Mouse (Mus musculus) stomach, postnatal 0 days (tissue): ENCODE results near the gene Unkl. TPM values are rescaled to one million over a fixed set of nuclear protein-coding genes. Genes with fewer than 3 reads are reported as not detected.

Source experiments
- ATAC-seq: fragments of 200-750 bp; cut with Nextera tagmentation; 2 replicates; pipeline ENCODE4 v1.8.0; 2017; ENCODE audit not compliant: low FRiP score, low TSS enrichment
- DNase-seq: peaks from one replicate; pipeline ENCODE4 v3.0.0-alpha.2; 2016; ENCODE audit warnings: low spot score
- H3K27ac ChIP-seq: fragments of 300-500 bp; sonication (generic); replicated peaks from 2 replicates; pipeline ENCODE4 v1.5.1; 2014; ENCODE audit warnings: mild to moderate bottlenecking, control low read depth
- H3K27me3 ChIP-seq: fragments of 300-500 bp; sonication (generic); 2 replicates; pipeline ENCODE4 v1.6.1; 2014; ENCODE audit warnings: low read length; ENCODE audit not compliant: control insufficient read depth, insufficient read depth
- H3K36me3 ChIP-seq: fragments of 300-500 bp; sonication (generic); 2 replicates; pipeline ENCODE4 v1.6.1; 2014; ENCODE audit warnings: low read length, mixed read lengths; ENCODE audit not compliant: control insufficient read depth, insufficient read depth
- H3K4me1 ChIP-seq: fragments of 300-500 bp; sonication (generic); replicated peaks from 2 replicates; pipeline ENCODE4 v1.6.1; 2014; ENCODE audit warnings: antibody characterized with exemption; ENCODE audit not compliant: control insufficient read depth, insufficient read depth
- H3K4me2 ChIP-seq: fragments of 300-500 bp; sonication (generic); replicated peaks from 2 replicates; pipeline ENCODE4 v1.6.1; 2014; ENCODE audit warnings: low read depth, mild to moderate bottlenecking, control low read depth, moderate library complexity
- H3K4me3 ChIP-seq: fragments of 300-500 bp; sonication (generic); 2 replicates; pipeline ENCODE4 v1.5.1; 2014; ENCODE audit warnings: low read depth, low read length, control low read depth
- H3K9ac ChIP-seq: fragments of 300-500 bp; sonication (generic); 2 replicates; pipeline ENCODE4 v1.6.1; 2014; ENCODE audit warnings: mild to moderate bottlenecking, low read length, control low read depth, mixed read lengths
- H3K9me3 ChIP-seq: fragments of 300-500 bp; sonication (generic); 2 replicates; pipeline ENCODE4 v1.6.1; 2016; ENCODE audit warnings: low read length; ENCODE audit not compliant: control insufficient read depth
- CTCF ChIP-seq: IDR thresholded peaks from 2 replicates; pipeline ENCODE4 v1.5.1; 2016; ENCODE audit warnings: antibody characterized with exemption, low read depth, mild to moderate bottlenecking, moderate library complexity
- EP300 ChIP-seq: optimal IDR thresholded peaks from 2 replicates; pipeline ENCODE3; 2016; ENCODE audit warnings: antibody characterized with exemption
- WGBS: fragments of 180-500 bp; shearing (Covaris S2); extraction: QIAGEN DNeasy Blood & Tissue Kit; methylation state at CpG from one replicate; pipeline ENCODE4 v1.1.7; 2014; 5-methylcytosine and 5-hydroxymethylcytosine counted together
- polyA plus RNA-seq: library from polyadenylated mRNA; unstranded; fragments of >200 nt; fragmentation: Nextera tagmentation; extraction: Ambion mirVana; gene quantifications from 2 replicates; pipeline ENCODE4 v1.2.1, GENCODE M21; 2015

Gene Unkl
- polyA plus RNA-seq, 1 experiment from 2014 or later: 3.1 TPM

DNA sequence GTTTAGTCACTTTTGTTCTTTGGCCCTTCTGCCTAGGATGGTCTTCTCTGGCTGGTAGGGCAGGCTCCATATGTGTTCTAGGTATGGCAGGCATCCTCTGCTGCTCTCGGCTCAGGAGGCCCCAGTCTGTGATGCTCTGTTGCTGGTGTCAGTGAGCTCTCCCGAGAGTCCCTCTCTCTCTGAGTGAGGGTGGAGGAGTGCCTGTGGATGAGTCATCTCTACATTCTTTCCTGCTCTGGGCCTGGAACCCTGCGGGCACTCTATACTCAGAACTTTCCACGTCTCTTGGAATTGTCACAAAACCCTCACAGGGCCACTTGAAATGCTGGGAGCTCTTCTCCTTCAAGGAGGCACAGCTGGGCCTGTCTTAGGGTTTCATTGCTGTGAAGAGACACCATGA lies 23.5 kb downstream of the Unkl start:
- ATAC-seq (no peak), DNase-seq (no peak)
- no peak overlapping the region for H3K9ac ChIP-seq
- no peak overlapping the region for H3K4me3 ChIP-seq
- H3K27me3 ChIP-seq: no peaks in the 10 kb centered on the region
- no peaks in the 10 kb centered on the region for H3K4me1 ChIP-seq
- H3K27ac ChIP-seq: no peak overlapping the region
- WGBS: 60% methylated on average over 4 of the region's 4 CpGs
- TF ChIP-seq EP300: no peak
- TF ChIP-seq CTCF: no peak
- no peak overlapping the region for H3K4me2 ChIP-seq
- no peaks in the 10 kb centered on the region for H3K9me3 ChIP-seq
- H3K36me3 ChIP-seq: peaks cover 31% of the 10 kb centered on the region

DNA sequence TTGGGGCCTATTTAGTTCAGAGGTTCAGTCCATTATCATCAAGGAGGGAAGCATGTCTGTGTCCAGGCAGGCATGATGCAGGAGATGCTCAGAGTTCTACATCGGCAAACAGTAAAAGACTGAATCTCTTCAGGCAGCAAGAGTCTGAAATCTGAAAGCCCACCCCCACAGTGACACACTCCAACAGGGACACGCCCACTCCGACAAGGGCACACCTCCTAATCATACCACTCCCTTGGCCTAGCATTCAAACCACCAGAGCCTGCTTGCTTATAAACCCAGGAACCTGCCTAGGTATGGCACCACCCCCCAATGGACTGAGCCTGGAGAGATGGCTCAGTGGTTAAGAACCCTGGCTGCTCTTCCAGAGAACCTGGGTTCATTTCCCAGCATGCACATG lies 27.2 kb downstream of the Unkl start:
- WGBS: 77% methylated on average over 3 of the region's 3 CpGs
- H3K27ac ChIP-seq: no peak overlapping the region
- no peak overlapping the region for H3K9ac ChIP-seq
- no peak overlapping the region for H3K4me3 ChIP-seq
- H3K4me2 ChIP-seq: no peak overlapping the region
- DNase-seq: no peak
- H3K4me1 ChIP-seq: no peaks in the 10 kb centered on the region
- TF ChIP-seq EP300 (no peak), CTCF (no peak)
- peaks cover 19% of the 10 kb centered on the region; the same call in 1 of the 2 replicates for H3K36me3 ChIP-seq
- no peak for ATAC-seq
- no peaks in the 10 kb centered on the region for H3K27me3 ChIP-seq
- H3K9me3 ChIP-seq: no peaks in the 10 kb centered on the region

DNA sequence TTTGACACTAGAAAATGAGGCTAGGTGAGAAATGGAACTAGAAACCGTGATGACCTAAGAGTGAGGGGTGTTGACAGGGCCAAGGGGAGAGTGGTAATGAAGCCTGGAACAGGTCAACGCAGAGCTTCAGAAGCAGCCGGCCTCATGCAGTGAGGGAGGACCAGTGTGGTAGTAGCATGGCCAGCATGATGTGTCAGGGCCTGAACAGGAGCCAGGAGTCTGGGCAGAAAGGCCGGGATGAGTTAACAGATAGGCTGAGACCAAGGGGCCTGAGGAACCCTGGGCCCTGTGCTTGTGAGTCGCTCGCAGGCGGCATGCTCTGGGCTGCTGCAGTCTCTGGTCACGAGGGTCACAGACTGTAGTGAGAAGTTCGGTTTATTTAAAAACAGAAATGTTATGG lies 30.8 kb downstream of the Unkl start:
- H3K9me3 ChIP-seq: no peaks in the 10 kb centered on the region

DNA sequence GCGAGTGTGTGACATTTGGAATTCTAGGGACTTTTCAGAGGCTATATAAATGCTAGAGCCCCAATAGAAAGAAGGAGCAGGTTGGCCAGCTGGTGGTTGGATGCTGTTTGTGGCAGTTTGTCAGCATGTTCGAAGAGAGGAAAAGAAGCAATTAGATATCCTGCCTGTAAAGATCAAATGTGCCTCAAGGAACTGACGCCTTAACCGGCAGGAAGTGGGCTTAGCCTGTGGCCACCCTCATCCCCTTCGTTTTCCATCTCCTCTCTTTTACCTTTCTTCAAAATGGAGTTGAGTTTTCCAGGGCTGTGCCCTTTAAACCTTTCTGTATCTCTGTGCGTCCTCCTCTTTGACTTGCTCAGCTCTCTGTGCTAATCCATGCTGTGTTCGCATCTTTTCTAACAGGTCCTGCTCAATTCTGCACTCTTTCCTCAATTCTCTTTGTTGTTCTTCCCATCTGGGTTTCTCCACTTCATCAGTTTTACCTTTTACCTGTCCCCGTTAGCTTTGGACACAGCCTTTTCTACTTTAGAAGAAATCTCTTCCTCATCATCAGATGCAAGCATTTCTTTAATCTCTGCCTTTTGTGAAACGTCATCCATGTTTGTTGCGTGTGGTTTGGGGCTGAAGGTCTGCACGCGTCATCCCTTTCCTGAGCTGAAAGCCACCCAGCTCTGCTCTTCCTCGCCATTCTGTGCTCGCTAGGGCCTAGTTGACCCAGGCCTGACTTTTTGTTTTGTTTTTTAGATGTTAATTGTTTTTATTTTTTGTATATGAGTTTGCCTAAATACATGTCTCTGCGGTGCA lies 31.5 kb downstream of the Unkl start:
- TF ChIP-seq CTCF (no peak), EP300 (no peak)
- H3K36me3 ChIP-seq: peaks cover 14% of the 10 kb centered on the region; the same call in 1 of the 2 replicates

More for the DNA sequence above, 30.8 kb downstream of the Unkl start:
- DNase-seq (no peak), ATAC-seq (no peak)
- Histone ChIP-seq H3K36me3 (peaks cover 14% of the 10 kb centered on the region; the same call in 1 of the 2 replicates), H3K4me2 (no peak overlapping the region), H3K4me1 (peaks cover 3% of the 10 kb centered on the region; the same call in 1 of the 2 replicates), H3K27me3 (no peaks in the 10 kb centered on the region), H3K4me3 (no peak overlapping the region), H3K9ac (no peak overlapping the region), H3K27ac (no peak overlapping the region)
- WGBS: 91% methylated on average over 9 of the region's 9 CpGs
- TF ChIP-seq EP300: no peak
- TF ChIP-seq CTCF: no peak

DNA sequence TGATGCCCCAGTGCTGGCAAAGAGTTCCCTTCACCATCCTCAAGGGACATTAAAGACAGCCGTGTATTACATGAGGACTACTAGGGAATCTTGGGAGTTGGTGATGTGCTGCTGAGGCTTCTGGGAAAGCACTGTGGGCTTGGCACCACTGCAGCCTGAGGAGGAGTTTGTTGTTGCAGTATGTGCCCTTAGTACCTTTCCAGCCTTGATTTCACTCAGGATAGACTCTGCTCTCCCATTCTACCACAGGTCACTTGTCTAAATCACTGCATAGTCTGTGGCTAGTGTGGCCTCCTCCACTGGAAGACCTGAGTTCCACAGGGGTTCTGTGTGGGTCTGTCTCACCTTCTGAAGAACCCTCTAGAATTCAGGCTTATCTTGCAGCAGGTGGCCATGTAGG lies 32.5 kb downstream of the Unkl start:
- Histone ChIP-seq H3K27ac (no peak overlapping the region), H3K36me3 (peaks cover 8% of the 10 kb centered on the region; the same call in 1 of the 2 replicates), H3K4me3 (no peak overlapping the region), H3K4me1 (peaks cover 3% of the 10 kb centered on the region; the same call in 1 of the 2 replicates), H3K4me2 (no peak overlapping the region), H3K9ac (no peak overlapping the region), H3K27me3 (no peaks in the 10 kb centered on the region), H3K9me3 (no peaks in the 10 kb centered on the region)
- no peak for ATAC-seq
- DNase-seq: no peak
- TF ChIP-seq CTCF (no peak), EP300 (no peak)
- 72% methylated on average over 1 of the region's 1 CpGs for WGBS

More for the DNA sequence above, 31.5 kb downstream of the Unkl start:
- Histone ChIP-seq H3K4me3 (no peak overlapping the region), H3K4me2 (no peak overlapping the region), H3K9ac (no peak overlapping the region), H3K4me1 (peaks cover 3% of the 10 kb centered on the region; the same call in 1 of the 2 replicates), H3K27ac (no peak overlapping the region), H3K9me3 (no peaks in the 10 kb centered on the region), H3K27me3 (no peaks in the 10 kb centered on the region)
- WGBS: 90% methylated on average over 15 of the region's 15 CpGs
- DNase-seq (no peak), ATAC-seq (no peak)
